Mouse (Mus musculus): ENCODE measurements around the gene Gnl2.

- TF ChIP-seq CTCF (IDR thresholded peaks at IDR 0.05) (no peak), EP300 (IDR thresholded peaks at IDR 0.05) (no peak)
Observed at GRCm38 (mm10) chr4:124997479-124998147, 18.8 kb upstream of the Gnl2 start.
